In genomic region chr17:35534343-35534742, GRCm38 (mm10) we compare ENCODE assay signal across 9 mouse cellular contexts. TPM values are rescaled to one million over a fixed set of nuclear protein-coding genes. Genes with fewer than 3 reads are reported as not detected.
A peak's percentile ranks its signal among the peaks of the same experiment; 100 is the strongest.
DNase-seq lines count a peak whose midpoint lies in the region; ATAC-seq and TF ChIP-seq lines count a peak whose summit lies in the region.
"Had no signal": no experiment of that assay in that cellular context is flagged by ENCODE, and none has a peak within 500 bp of the region (broad histone marks: within the 10 kb centered on the region; RNA-seq: fewer than 3 reads in every experiment).

No protein-coding gene starts in this region.

- ATAC-seq in CD4-positive, CD25-positive, alpha-beta regulatory T cell, adult 4 months = peak; percentile 63
- ATAC-seq in embryonic facial prominence, embryonic 11.5 days (replicated peaks; ENCODE audit: insufficient number of reproducible peaks, low FRiP score, low TSS enrichment, low read depth) = 0 out of 2 replicates have a peak, but pooled peaks have one; percentile 57
- peak; percentile 71 for ATAC-seq in lung, embryonic 14.5 days (ENCODE audit: insufficient read depth)

- no peak overlapping the region for H3K4me2 ChIP-seq in embryonic facial prominence, embryonic 11.5 days (ENCODE audit: low read depth, low read length)
- H3K4me2 ChIP-seq in lung, embryonic 14.5 days = no peak overlapping the region

- H3K27ac ChIP-seq in embryonic facial prominence, embryonic 11.5 days (replicated peaks; ENCODE audit: low read depth, low read length) = no peak overlapping the region
- H3K27ac ChIP-seq in lung, embryonic 14.5 days (ENCODE audit: low read depth) = no peak overlapping the region

- H3K9me3 ChIP-seq in embryonic facial prominence, embryonic 11.5 days (replicated peaks; ENCODE audit: control insufficient read depth, low read length) = no peaks in the 10 kb centered on the region
- no peaks in the 10 kb centered on the region for H3K9me3 ChIP-seq in lung, embryonic 14.5 days (ENCODE audit: low read depth, low read length)

- peak; percentile 72 to 86 for DNase-seq in adrenal gland, postnatal 36 days
- peak; percentile 87 for DNase-seq in embryonic facial prominence, embryonic 11.5 days (ENCODE audit: low spot score)
- DNase-seq in heart, postnatal 10 days = peak; percentile 70 to 84
- peak; percentile 85 to 88 for DNase-seq in kidney, postnatal 4 days
- peak; percentile 92 for DNase-seq in lung, embryonic 14.5 days
- DNase-seq in retina, embryonic 14.5 days (ENCODE audit: low spot score) = peak; percentile 89
- peak; percentile 77 for DNase-seq in thymus, postnatal 25 days

- no peaks in the 10 kb centered on the region for H3K27me3 ChIP-seq in embryonic facial prominence, embryonic 11.5 days (ENCODE audit: control insufficient read depth, insufficient read depth, low read length)
- H3K27me3 ChIP-seq in lung, embryonic 14.5 days (ENCODE audit: insufficient read depth, low read length) = no peaks in the 10 kb centered on the region

- peak; percentile 95 for TF ChIP-seq CTCF in lung, embryonic 14.5 days (IDR thresholded peaks at IDR 0.05; ENCODE audit: low read depth)

- intact Hi-C loops in heart, postnatal 10 days (cut with DNase I) = no loop called here

- H3K36me3 ChIP-seq in embryonic facial prominence, embryonic 11.5 days (replicated peaks; ENCODE audit: control insufficient read depth, insufficient read depth, low read depth, low read length) = no peaks in the 10 kb centered on the region
- H3K36me3 ChIP-seq in lung, embryonic 14.5 days (ENCODE audit: insufficient read depth) = peaks cover 11% of the 10 kb centered on the region

- H3K9ac ChIP-seq in embryonic facial prominence, embryonic 11.5 days (replicated peaks; ENCODE audit: low read length) = no peak overlapping the region
- H3K9ac ChIP-seq in lung, embryonic 14.5 days = no peak overlapping the region

- WGBS in embryonic facial prominence, embryonic 11.5 days = 14% methylated on average over 6 of the region's 6 CpGs
- 11% methylated on average over 6 of the region's 6 CpGs for WGBS in lung, embryonic 14.5 days

- H3K4me1 ChIP-seq in embryonic facial prominence, embryonic 11.5 days (ENCODE audit: control insufficient read depth, insufficient read depth, low read length) = no peaks in the 10 kb centered on the region
- H3K4me1 ChIP-seq in lung, embryonic 14.5 days (ENCODE audit: insufficient read depth) = no peaks in the 10 kb centered on the region

- no peak overlapping the region for H3K4me3 ChIP-seq in embryonic facial prominence, embryonic 11.5 days (ENCODE audit: low read depth, low read length)
- H3K4me3 ChIP-seq in lung, embryonic 14.5 days (ENCODE audit: low read depth, low read length) = no peak overlapping the region

RNA-seq across cellular contexts. Expression of gene Psors1c2, which starts 1.3 kb away (rescaled TPM):
- polyA plus RNA-seq in CD4-positive, CD25-positive, alpha-beta regulatory T cell, adult 4 months (2017; shearing (Covaris generic)) = under 1 TPM in 1 of 2 experiments, not detected in 1; 0.65 TPM
- total RNA-seq in adrenal gland, postnatal 36 days (2021) = not detected
- 0.60 and 1.0 TPM in 2 replicates for polyA plus RNA-seq in embryonic facial prominence, embryonic 11.5 days (2014; fragmentation: Nextera tagmentation; extraction: Ambion mirVana)
- not detected for total RNA-seq in heart, postnatal 10 days (2021)
- 0.82 and 0.84 TPM in 2 replicates for polyA plus RNA-seq in lung, embryonic 14.5 days (2014; fragmentation: Nextera tagmentation; extraction: Ambion mirVana)
- total RNA-seq: gastrocnemius, postnatal 4 days had no signal

RNA-seq across cellular contexts. Expression of gene Cchcr1, which starts 17.4 kb away (rescaled TPM):
- polyA plus RNA-seq in CD4-positive, CD25-positive, alpha-beta regulatory T cell, adult 4 months (2017; shearing (Covaris generic)) = 1 to 10 TPM; 5.5 to 7.6 TPM
- total RNA-seq in adrenal gland, postnatal 36 days (2021) = 1 to 10 TPM; 7.5 to 9.3 TPM
- 11.4 and 11.8 TPM in 2 replicates for polyA plus RNA-seq in embryonic facial prominence, embryonic 11.5 days (2014; fragmentation: Nextera tagmentation; extraction: Ambion mirVana)
- 1 to 10 TPM; 5.1 to 5.2 TPM for total RNA-seq in heart, postnatal 10 days (2021)
- polyA plus RNA-seq in lung, embryonic 14.5 days (2014; fragmentation: Nextera tagmentation; extraction: Ambion mirVana) = 15.2 and 20.3 TPM in 2 replicates

RNA-seq across cellular contexts. Expression of gene Cdsn, which starts 17.6 kb away (rescaled TPM):
- not detected for polyA plus RNA-seq in CD4-positive, CD25-positive, alpha-beta regulatory T cell, adult 4 months (2017; shearing (Covaris generic))
- total RNA-seq in adrenal gland, postnatal 36 days (2021) = 1 to 10 TPM in 1 of 2 experiments, under 1 TPM in 1; 0.56 to 1.4 TPM
- polyA plus RNA-seq in embryonic facial prominence, embryonic 11.5 days (2014; fragmentation: Nextera tagmentation; extraction: Ambion mirVana) = not detected in 2 replicates
- total RNA-seq in heart, postnatal 10 days (2021) = under 1 TPM; 0.14 to 0.15 TPM
- polyA plus RNA-seq in lung, embryonic 14.5 days (2014; fragmentation: Nextera tagmentation; extraction: Ambion mirVana) = 0.07 TPM in 1 of 2 replicates, not detected in the other

RNA-seq across cellular contexts. Expression of gene Tcf19, which starts 17.7 kb away (rescaled TPM):
- polyA plus RNA-seq in CD4-positive, CD25-positive, alpha-beta regulatory T cell, adult 4 months (2017; shearing (Covaris generic)) = 10 to 100 TPM; 17.1 to 22.0 TPM
- 10 to 100 TPM in 1 of 2 experiments, 1 to 10 TPM in 1; 8.3 to 10.0 TPM for total RNA-seq in adrenal gland, postnatal 36 days (2021)
- polyA plus RNA-seq in embryonic facial prominence, embryonic 11.5 days (2014; fragmentation: Nextera tagmentation; extraction: Ambion mirVana) = 59.0 and 62.2 TPM in 2 replicates
- 10 to 100 TPM; 17.5 to 17.9 TPM for total RNA-seq in heart, postnatal 10 days (2021)
- 83.9 and 89.3 TPM in 2 replicates for polyA plus RNA-seq in lung, embryonic 14.5 days (2014; fragmentation: Nextera tagmentation; extraction: Ambion mirVana)

RNA-seq across cellular contexts. Expression of gene Pou5f1, which starts 28.5 kb away (rescaled TPM):
- polyA plus RNA-seq in CD4-positive, CD25-positive, alpha-beta regulatory T cell, adult 4 months (2017; shearing (Covaris generic)) = under 1 TPM in 1 of 2 experiments, not detected in 1; 0.31 TPM
- total RNA-seq in adrenal gland, postnatal 36 days (2021) = under 1 TPM in 1 of 2 experiments, not detected in 1; 0.23 TPM
- 0.15 TPM in 1 of 2 replicates, not detected in the other for polyA plus RNA-seq in embryonic facial prominence, embryonic 11.5 days (2014; fragmentation: Nextera tagmentation; extraction: Ambion mirVana)
- not detected for total RNA-seq in heart, postnatal 10 days (2021)
- 0.18 TPM in 1 of 2 replicates, not detected in the other for polyA plus RNA-seq in lung, embryonic 14.5 days (2014; fragmentation: Nextera tagmentation; extraction: Ambion mirVana)
